Mouse (Mus musculus) stomach, embryonic 16.5 days (tissue): ENCODE data around the gene Erlin1. TPM values are rescaled to one million over a fixed set of nuclear protein-coding genes. Genes with fewer than 3 reads are reported as not detected.

Experiments
- ATAC-seq: fragments of 200-750 bp; cut with Nextera tagmentation; 2 replicates; pipeline ENCODE4 v1.8.0; 2017; ENCODE audit warnings: moderate number of reproducible peaks, moderate TSS enrichment; ENCODE audit not compliant: insufficient read depth, low FRiP score
- H3K27ac ChIP-seq: fragments of 300-500 bp; sonication (generic); 2 replicates; pipeline ENCODE4 v1.5.1; 2014; ENCODE audit warnings: low read length
- H3K27me3 ChIP-seq: fragments of 300-500 bp; sonication (generic); 2 replicates; pipeline ENCODE4 v1.6.1; 2014; ENCODE audit warnings: low read length, control low read depth, mixed read lengths; ENCODE audit not compliant: control insufficient read depth, insufficient read depth
- H3K36me3 ChIP-seq: fragments of 300-500 bp; sonication (generic); 2 replicates; pipeline ENCODE4 v1.6.1; 2014; ENCODE audit warnings: low read length; ENCODE audit not compliant: control insufficient read depth, insufficient read depth
- H3K4me1 ChIP-seq: fragments of 300-500 bp; sonication (generic); 2 replicates; pipeline ENCODE4 v1.6.1; 2014; ENCODE audit warnings: low read length, control low read depth, mixed read lengths; ENCODE audit not compliant: control insufficient read depth, insufficient read depth
- H3K4me2 ChIP-seq: fragments of 300-500 bp; sonication (generic); 2 replicates; pipeline ENCODE4 v1.6.1; 2014; ENCODE audit warnings: low read depth, low read length, mixed read lengths
- H3K4me3 ChIP-seq: fragments of 300-500 bp; sonication (generic); replicated peaks from 2 replicates; pipeline ENCODE4 v1.5.1; 2014; ENCODE audit warnings: mild to moderate bottlenecking, low read length
- H3K9ac ChIP-seq: fragments of 300-500 bp; sonication (generic); 2 replicates; pipeline ENCODE4 v1.6.1; 2014; ENCODE audit warnings: low read length
- H3K9me3 ChIP-seq: fragments of 300-500 bp; sonication (generic); replicated peaks from 2 replicates; pipeline ENCODE4 v1.6.1; 2016; ENCODE audit warnings: low read length, control low read depth; ENCODE audit not compliant: control insufficient read depth
- WGBS: fragments of 180-500 bp; shearing (Covaris S2); extraction: QIAGEN DNeasy Blood & Tissue Kit; methylation state at CpG from one replicate; pipeline ENCODE4 v1.1.7; 2014; 5-methylcytosine and 5-hydroxymethylcytosine counted together
- polyA plus RNA-seq: library from polyadenylated mRNA; unstranded; fragments of >200 nt; fragmentation: Nextera tagmentation; extraction: Ambion mirVana; gene quantifications from 2 replicates; pipeline ENCODE4 v1.2.1, GENCODE M21; 2015

Erlin1 gene
- polyA plus RNA-seq, 1 experiment from 2014 or later, result 48.9 TPM

GRCm38 (mm10) chr19:43998101-43998500, 71.5 kb downstream of the Erlin1 start:
- WGBS, result 75% methylated on average over 10 of the region's 10 CpGs
- no peak overlapping the region for H3K9ac ChIP-seq
- H3K4me1 ChIP-seq, result no peaks in the 10 kb centered on the region
- no peaks in the 10 kb centered on the region for H3K9me3 ChIP-seq
- H3K27me3 ChIP-seq, result no peaks in the 10 kb centered on the region
- H3K4me2 ChIP-seq, result no peak overlapping the region
- no peak for ATAC-seq
- H3K4me3 ChIP-seq, result no peak overlapping the region
- H3K27ac ChIP-seq, result no peak overlapping the region
- H3K36me3 ChIP-seq, result no peaks in the 10 kb centered on the region

GRCm38 (mm10) chr19:43995427-43995826, 74.2 kb downstream of the Erlin1 start:
- Histone ChIP-seq H3K4me2 (no peak overlapping the region), H3K4me1 (no peaks in the 10 kb centered on the region), H3K9me3 (no peaks in the 10 kb centered on the region), H3K9ac (no peak overlapping the region), H3K36me3 (no peaks in the 10 kb centered on the region), H3K4me3 (no peak overlapping the region), H3K27ac (no peak overlapping the region), H3K27me3 (no peaks in the 10 kb centered on the region)
- 61% methylated on average over 7 of the region's 7 CpGs for WGBS
- ATAC-seq, result no peak

GRCm38 (mm10) chr19:43992464-43992863, 77.1 kb downstream of the Erlin1 start:
- no peak for ATAC-seq
- Histone ChIP-seq H3K27ac (no peak overlapping the region), H3K4me1 (no peaks in the 10 kb centered on the region), H3K36me3 (no peaks in the 10 kb centered on the region), H3K9me3 (no peaks in the 10 kb centered on the region), H3K4me3 (no peak overlapping the region), H3K27me3 (no peaks in the 10 kb centered on the region), H3K4me2 (no peak overlapping the region), H3K9ac (no peak overlapping the region)
- WGBS, result 60% methylated on average over 4 of the region's 4 CpGs

GRCm38 (mm10) chr19:43990362-43990761, 79.2 kb downstream of the Erlin1 start:
- H3K4me2 ChIP-seq, result no peak overlapping the region
- no peak for ATAC-seq
- 0 out of 2 replicates have a peak, but pooled peaks cover 2% of the 10 kb centered on the region for H3K4me1 ChIP-seq
- no peak overlapping the region for H3K9ac ChIP-seq
- H3K27ac ChIP-seq, result no peak overlapping the region
- no peaks in the 10 kb centered on the region for H3K9me3 ChIP-seq
- no peaks in the 10 kb centered on the region for H3K36me3 ChIP-seq
- WGBS, result 79% methylated on average over 8 of the region's 8 CpGs
- no peaks in the 10 kb centered on the region for H3K27me3 ChIP-seq
- no peak overlapping the region for H3K4me3 ChIP-seq

GRCm38 (mm10) chr19:43986069-43986794, 83.4 kb downstream of the Erlin1 start, which contains the start of gene Cpn1:
Cpn1 (minus strand) TSS chr19:43986556.
- Histone ChIP-seq H3K4me1 (0 out of 2 replicates have a peak, but pooled peaks cover 2% of the 10 kb centered on the region), H3K27ac (peak within 1 kb of the TSS; percentile 58), H3K36me3 (no peaks in the 10 kb centered on the region), H3K4me3 (peak within 1 kb of the TSS; percentile 40), H3K4me2 (peak within 1 kb of the TSS; percentile 47), H3K27me3 (no peaks in the 10 kb centered on the region), H3K9ac (peak within 1 kb of the TSS; percentile 49; the same call in 1 of the 2 replicates), H3K9me3 (no peaks in the 10 kb centered on the region)
- ATAC-seq, result peak; percentile 77
- WGBS, result 14% methylated on average over 30 of the region's 30 CpGs

Other genes starting within 250 kb of the Erlin1 start
- 25.8 and 27.5 TPM in 2 replicates for gene Dnmbp, start 129.6 kb downstream of the Erlin1 start, polyA plus RNA-seq
- 56.6 and 69.2 TPM in 2 replicates for gene Cpn1, start 83.2 kb downstream of the Erlin1 start, polyA plus RNA-seq
- gene Cyp2c23, start 40.6 kb downstream of the Erlin1 start, polyA plus RNA-seq, result 4.0 and 4.1 TPM in 2 replicates
- 38.9 and 44.0 TPM in 2 replicates for gene Chuk, start 37.7 kb upstream of the Erlin1 start, polyA plus RNA-seq
- gene Cwf19l1, start 66.1 kb upstream of the Erlin1 start, polyA plus RNA-seq, result 26.1 and 29.2 TPM in 2 replicates
- gene Bloc1s2, start 76.7 kb upstream of the Erlin1 start, polyA plus RNA-seq, result 74.2 and 77.2 TPM in 2 replicates
- gene Pkd2l1, start 122.7 kb upstream of the Erlin1 start, polyA plus RNA-seq, result not detected in 2 replicates
- gene Scd3, start 133.5 kb upstream of the Erlin1 start, polyA plus RNA-seq, result 0.11 and 0.18 TPM in 2 replicates
- 329 and 336 TPM in 2 replicates for gene Scd2, start 223.9 kb upstream of the Erlin1 start, polyA plus RNA-seq